Mouse (Mus musculus) heart, embryonic 13.5 days (tissue): Measurements from ENCODE around the gene Lrrc25. TPM values are rescaled to one million over a fixed set of nuclear protein-coding genes. Genes with fewer than 3 reads are reported as not detected.

Experiments
- ATAC-seq: fragments of 200-750 bp; cut with Nextera tagmentation; 2 replicates; pipeline ENCODE4 v1.8.0; 2017; ENCODE audit warnings: moderate TSS enrichment; ENCODE audit not compliant: insufficient number of reproducible peaks, low FRiP score, low TSS enrichment; ENCODE audit errors: extremely low read depth
- H3K27ac ChIP-seq: fragments of 300-500 bp; sonication (generic); replicated peaks from 2 replicates; pipeline ENCODE4 v1.5.1; 2015; ENCODE audit warnings: moderate library complexity, mild to moderate bottlenecking, inconsistent platforms
- H3K27me3 ChIP-seq: fragments of 300-500 bp; sonication (generic); replicated peaks from 2 replicates; pipeline ENCODE4 v1.6.1; 2015; ENCODE audit warnings: mild to moderate bottlenecking, inconsistent platforms
- H3K36me3 ChIP-seq: fragments of 300-500 bp; sonication (generic); 2 replicates; pipeline ENCODE4 v1.6.1; 2015; ENCODE audit warnings: mild to moderate bottlenecking, inconsistent platforms
- H3K4me1 ChIP-seq: fragments of 300-500 bp; sonication (generic); 2 replicates; pipeline ENCODE4 v1.6.1; 2015; ENCODE audit warnings: inconsistent platforms
- H3K4me2 ChIP-seq: fragments of 300-500 bp; sonication (generic); 2 replicates; pipeline ENCODE4 v1.6.1; 2015; ENCODE audit warnings: inconsistent platforms, mild to moderate bottlenecking, moderate library complexity
- H3K4me3 ChIP-seq: fragments of 300-500 bp; sonication (generic); 2 replicates; pipeline ENCODE4 v1.5.1; 2015; ENCODE audit warnings: moderate library complexity, mild to moderate bottlenecking, inconsistent platforms
- H3K9ac ChIP-seq: fragments of 300-500 bp; sonication (generic); 2 replicates; pipeline ENCODE4 v1.6.1; 2015; ENCODE audit warnings: inconsistent platforms, mild to moderate bottlenecking, moderate library complexity
- H3K9me3 ChIP-seq: fragments of 300-500 bp; sonication (generic); 2 replicates; pipeline ENCODE4 v1.6.1; 2016; ENCODE audit warnings: inconsistent platforms
- WGBS: fragments of 180-500 bp; shearing (Covaris S2); methylation state at CpG from one replicate; pipeline ENCODE4 v1.1.7; 2015; ENCODE audit warnings: mixed read lengths; 5-methylcytosine and 5-hydroxymethylcytosine counted together
- polyA plus RNA-seq: library from polyadenylated mRNA; unstranded; fragments of >200 nt; fragmentation: Nextera tagmentation; extraction: Ambion mirVana; gene quantifications from 2 replicates; pipeline ENCODE4 v1.2.1, GENCODE M21; 2015

The Lrrc25 gene
- polyA plus RNA-seq, 1 experiment from 2014 or later, result 2.7 TPM

DNA sequence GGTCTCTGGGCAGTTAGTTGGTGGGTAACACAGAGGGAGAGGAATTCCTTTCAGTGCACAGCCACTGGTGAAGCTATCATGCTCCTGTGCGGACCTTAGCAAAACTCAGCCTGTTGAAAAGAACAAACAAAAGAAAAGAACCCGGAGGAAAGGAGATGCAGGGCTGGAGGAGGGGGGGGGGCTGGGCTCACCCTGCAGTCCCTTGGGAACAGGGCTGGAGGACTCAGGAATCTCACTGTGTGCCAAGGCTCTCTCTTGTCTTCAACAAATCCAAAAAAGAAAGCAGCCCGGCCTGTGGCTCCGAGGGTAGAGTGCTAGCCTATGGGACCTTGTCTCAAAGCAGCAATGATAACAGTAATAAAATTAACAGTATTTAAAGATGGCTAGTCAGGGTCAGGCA lies 47.7 kb downstream of the Lrrc25 start:
- H3K27me3 ChIP-seq, result no peaks in the 10 kb centered on the region
- peaks cover 15% of the 10 kb centered on the region for H3K4me1 ChIP-seq
- H3K4me3 ChIP-seq, result no peak overlapping the region
- H3K36me3 ChIP-seq, result no peaks in the 10 kb centered on the region
- ATAC-seq, result no peak
- no peak overlapping the region for H3K4me2 ChIP-seq
- H3K27ac ChIP-seq, result no peak overlapping the region
- WGBS, result 49% methylated on average over 4 of the region's 4 CpGs
- H3K9ac ChIP-seq, result 0 out of 2 replicates have a peak overlapping the region, but pooled peaks have one; percentile 28
- H3K9me3 ChIP-seq, result no peaks in the 10 kb centered on the region

DNA sequence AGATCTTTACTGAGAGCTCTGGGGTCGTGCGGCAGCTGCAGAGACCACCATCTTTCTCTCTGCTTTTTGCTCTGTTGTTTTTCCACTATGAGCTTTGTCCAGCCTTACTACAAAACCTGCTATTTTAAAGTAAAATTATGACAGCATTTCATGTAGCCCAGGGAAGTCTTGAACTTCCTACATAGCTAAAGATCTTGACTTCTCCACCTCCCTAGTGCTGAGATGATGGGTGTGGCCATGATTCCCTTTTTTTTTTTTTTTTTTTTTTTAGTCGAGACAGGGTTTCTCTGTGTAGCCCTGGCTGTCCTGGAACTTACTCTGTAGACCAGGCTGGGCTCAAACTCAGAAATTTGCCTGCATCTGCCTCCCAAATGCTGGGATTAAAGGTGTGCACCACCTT lies 48.7 kb downstream of the Lrrc25 start:
- H3K27me3 ChIP-seq, result no peaks in the 10 kb centered on the region
- ATAC-seq, result no peak
- WGBS, result 68% methylated on average over 3 of the region's 3 CpGs

DNA sequence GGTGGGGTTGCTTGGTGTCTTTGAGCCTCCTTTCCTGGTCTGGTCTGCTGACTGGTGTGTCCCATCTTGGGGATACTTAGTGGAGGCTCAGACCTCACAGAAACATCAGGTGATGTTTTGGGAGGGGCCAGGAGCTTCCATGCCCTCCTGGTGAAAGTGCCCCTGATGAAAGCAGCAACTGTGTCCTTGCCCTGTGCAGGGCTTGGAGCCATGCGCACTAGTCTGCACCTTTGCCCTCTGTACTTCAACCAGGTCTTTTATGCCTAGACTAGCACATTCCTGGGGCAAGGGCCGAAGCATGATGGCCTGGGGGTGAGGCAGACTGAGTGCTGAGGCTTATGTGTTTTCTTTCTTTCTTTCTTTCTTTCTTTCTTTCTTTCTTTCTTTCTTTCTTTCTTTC lies 49.6 kb downstream of the Lrrc25 start:
- Histone ChIP-seq H3K36me3 (no peaks in the 10 kb centered on the region), H3K9me3 (no peaks in the 10 kb centered on the region), H3K4me3 (no peak overlapping the region), H3K27ac (no peak overlapping the region), H3K27me3 (no peaks in the 10 kb centered on the region), H3K9ac (no peak overlapping the region), H3K4me2 (no peak overlapping the region), H3K4me1 (peaks cover 4% of the 10 kb centered on the region)
- WGBS, result 65% methylated on average over 2 of the region's 2 CpGs
- ATAC-seq, result no peak

More for the DNA sequence above, 48.7 kb downstream of the Lrrc25 start:
- peaks cover 12% of the 10 kb centered on the region for H3K4me1 ChIP-seq
- H3K9me3 ChIP-seq, result no peaks in the 10 kb centered on the region
- no peak overlapping the region for H3K4me2 ChIP-seq
- no peak overlapping the region for H3K4me3 ChIP-seq
- no peak overlapping the region for H3K9ac ChIP-seq
- H3K36me3 ChIP-seq, result no peaks in the 10 kb centered on the region
- H3K27ac ChIP-seq, result no peak overlapping the region

DNA sequence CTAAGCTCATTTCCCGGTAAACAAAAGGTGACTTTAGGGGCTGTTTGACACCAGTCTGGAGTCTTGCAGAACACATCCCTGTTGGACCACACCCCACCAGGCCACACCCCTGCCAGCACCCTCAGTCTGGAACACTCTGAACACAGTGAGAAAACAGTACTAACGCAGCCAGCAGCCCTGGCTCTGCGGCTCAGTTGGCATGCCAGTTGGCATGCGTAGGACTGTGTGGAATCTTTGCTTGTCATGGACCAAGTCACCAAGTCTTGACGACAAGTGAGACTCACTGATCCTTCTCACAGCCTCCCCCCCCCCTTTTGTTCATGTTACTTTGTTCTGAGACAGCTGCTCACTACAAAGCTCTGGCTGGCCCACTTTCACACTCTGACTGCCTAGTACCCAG lies 51.1 kb downstream of the Lrrc25 start:
- H3K4me1 ChIP-seq, result peaks cover 8% of the 10 kb centered on the region; the same call in 1 of the 2 replicates
- no peaks in the 10 kb centered on the region for H3K36me3 ChIP-seq
- H3K9me3 ChIP-seq, result no peaks in the 10 kb centered on the region
- H3K9ac ChIP-seq, result no peak overlapping the region
- H3K4me2 ChIP-seq, result no peak overlapping the region
- no peak overlapping the region for H3K27ac ChIP-seq
- no peak overlapping the region for H3K4me3 ChIP-seq
- 61% methylated on average over 5 of the region's 5 CpGs for WGBS
- no peak for ATAC-seq
- no peaks in the 10 kb centered on the region for H3K27me3 ChIP-seq

Other genes starting within 250 kb of the Lrrc25 start
- 3.5 TPM in 2 replicates for gene Comp, start 242.6 kb upstream of the Lrrc25 start, polyA plus RNA-seq
- gene Crtc1, start 176.6 kb upstream of the Lrrc25 start, polyA plus RNA-seq, result 9.7 and 12.4 TPM in 2 replicates
- 11.2 and 12.4 TPM in 2 replicates for gene Klhl26, start 139.2 kb upstream of the Lrrc25 start, polyA plus RNA-seq
- gene Tmem59l, start 128.8 kb upstream of the Lrrc25 start, polyA plus RNA-seq, result 0.45 and 0.76 TPM in 2 replicates
- 3.7 and 5.5 TPM in 2 replicates for gene Crlf1, start 123.0 kb upstream of the Lrrc25 start, polyA plus RNA-seq
- gene Rex1bd, start 109.4 kb upstream of the Lrrc25 start, polyA plus RNA-seq, result 116 and 125 TPM in 2 replicates
- 842 and 891 TPM in 2 replicates for gene Uba52, start 105.4 kb upstream of the Lrrc25 start, polyA plus RNA-seq
- 240 and 251 TPM in 2 replicates for gene Fkbp8, start 88.4 kb upstream of the Lrrc25 start, polyA plus RNA-seq
- 65.8 and 71.2 TPM in 2 replicates for gene Kxd1, start 88.2 kb upstream of the Lrrc25 start, polyA plus RNA-seq
- 11.6 and 12.5 TPM in 2 replicates for gene Ell, start 76.7 kb upstream of the Lrrc25 start, polyA plus RNA-seq
- 135 and 145 TPM in 2 replicates for gene Isyna1, start 21.8 kb upstream of the Lrrc25 start, polyA plus RNA-seq
- 63.3 and 70.9 TPM in 2 replicates for gene Ssbp4, start 7.3 kb upstream of the Lrrc25 start, polyA plus RNA-seq
- 0.86 and 1.2 TPM in 2 replicates for gene Gdf15, start 16.3 kb downstream of the Lrrc25 start, polyA plus RNA-seq
- 33.7 and 37.3 TPM in 2 replicates for gene Pgpep1, start 44.2 kb downstream of the Lrrc25 start, polyA plus RNA-seq
- 269 and 297 TPM in 2 replicates for gene Lsm4, start 57.1 kb downstream of the Lrrc25 start, polyA plus RNA-seq
- gene Jund, start 82.8 kb downstream of the Lrrc25 start, polyA plus RNA-seq, result 68.6 and 76.9 TPM in 2 replicates
- not detected in 2 replicates for gene Iqcn, start 87.3 kb downstream of the Lrrc25 start, polyA plus RNA-seq
- not detected in 2 replicates for gene Gm3336, start 102.4 kb downstream of the Lrrc25 start, polyA plus RNA-seq
- gene Pde4c, start 107.6 kb downstream of the Lrrc25 start, polyA plus RNA-seq, result 0.14 TPM in 1 of 2 replicates, not detected in the other
- gene Rab3a, start 138.5 kb downstream of the Lrrc25 start, polyA plus RNA-seq, result 17.4 and 23.2 TPM in 2 replicates
- gene Mpv17l2, start 144.8 kb downstream of the Lrrc25 start, polyA plus RNA-seq, result 41.6 and 48.4 TPM in 2 replicates
- 34.9 and 36.5 TPM in 2 replicates for gene Pik3r2, start 160.6 kb downstream of the Lrrc25 start, polyA plus RNA-seq
- 5.6 and 6.7 TPM in 2 replicates for gene Mast3, start 188.9 kb downstream of the Lrrc25 start, polyA plus RNA-seq
- gene Il12rb1, start 192.3 kb downstream of the Lrrc25 start, polyA plus RNA-seq, result not detected in 2 replicates
- 1.9 and 2.4 TPM in 2 replicates for gene Arrdc2, start 223.6 kb downstream of the Lrrc25 start, polyA plus RNA-seq
- 1.5 TPM in 2 replicates for gene Kcnn1, start 247.1 kb downstream of the Lrrc25 start, polyA plus RNA-seq